Mouse (Mus musculus) c-Kit-positive CD71-negative TER-119-negative erythroid progenitor cells, embryonic 14.5 days (primary cell): Measurements from ENCODE around the gene Ttc33.

Experiments
- DNase-seq: peaks from one replicate; pipeline ENCODE4 v3.0.0-alpha.2; 2013; ENCODE audit warnings: low read depth

The Ttc33 gene

DNA sequence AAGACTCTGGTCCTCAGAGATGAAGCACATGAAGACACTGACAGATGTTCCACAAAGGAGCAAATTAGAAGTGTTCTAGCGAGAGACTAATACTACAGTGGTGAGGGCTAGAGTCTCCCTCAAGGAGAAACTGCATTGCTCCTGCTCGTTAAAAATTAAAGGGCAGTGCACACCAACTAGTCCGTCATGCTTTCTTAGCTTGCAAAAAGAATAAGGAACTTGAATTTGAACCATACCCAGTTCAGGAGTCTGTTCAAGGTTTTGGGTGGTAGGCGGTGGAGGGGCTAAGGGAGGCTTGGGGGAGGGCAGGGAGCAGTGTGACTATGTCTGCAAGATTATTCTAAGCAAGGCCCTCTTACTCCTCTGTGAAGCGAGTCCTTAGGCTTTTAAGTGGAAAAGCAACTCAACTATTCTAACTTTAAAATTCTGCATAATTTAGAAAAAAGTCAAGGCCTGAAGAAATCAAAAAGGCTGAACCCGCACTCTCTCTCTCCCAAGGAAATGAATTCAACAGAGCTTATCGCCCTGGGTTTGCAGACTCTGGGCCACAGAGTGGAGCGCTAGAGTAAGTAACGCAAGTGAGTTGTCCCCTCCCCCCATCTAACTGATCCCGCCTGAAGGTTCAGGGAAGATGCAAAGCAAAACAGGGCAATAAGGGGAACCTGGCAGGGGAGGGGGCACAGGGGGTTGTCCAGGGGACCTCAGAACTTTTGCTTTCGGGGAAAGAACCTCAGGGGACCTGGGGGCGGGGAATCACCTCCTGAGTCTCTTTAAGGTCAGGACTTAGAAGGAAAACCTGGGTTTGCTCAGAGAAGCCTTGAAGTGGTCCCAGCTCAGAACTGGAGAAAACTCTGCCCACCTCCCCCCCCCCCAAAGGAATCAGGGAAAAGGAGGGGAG is 56.2 kb downstream of the Ttc33 start:
- no peak for DNase-seq

DNA sequence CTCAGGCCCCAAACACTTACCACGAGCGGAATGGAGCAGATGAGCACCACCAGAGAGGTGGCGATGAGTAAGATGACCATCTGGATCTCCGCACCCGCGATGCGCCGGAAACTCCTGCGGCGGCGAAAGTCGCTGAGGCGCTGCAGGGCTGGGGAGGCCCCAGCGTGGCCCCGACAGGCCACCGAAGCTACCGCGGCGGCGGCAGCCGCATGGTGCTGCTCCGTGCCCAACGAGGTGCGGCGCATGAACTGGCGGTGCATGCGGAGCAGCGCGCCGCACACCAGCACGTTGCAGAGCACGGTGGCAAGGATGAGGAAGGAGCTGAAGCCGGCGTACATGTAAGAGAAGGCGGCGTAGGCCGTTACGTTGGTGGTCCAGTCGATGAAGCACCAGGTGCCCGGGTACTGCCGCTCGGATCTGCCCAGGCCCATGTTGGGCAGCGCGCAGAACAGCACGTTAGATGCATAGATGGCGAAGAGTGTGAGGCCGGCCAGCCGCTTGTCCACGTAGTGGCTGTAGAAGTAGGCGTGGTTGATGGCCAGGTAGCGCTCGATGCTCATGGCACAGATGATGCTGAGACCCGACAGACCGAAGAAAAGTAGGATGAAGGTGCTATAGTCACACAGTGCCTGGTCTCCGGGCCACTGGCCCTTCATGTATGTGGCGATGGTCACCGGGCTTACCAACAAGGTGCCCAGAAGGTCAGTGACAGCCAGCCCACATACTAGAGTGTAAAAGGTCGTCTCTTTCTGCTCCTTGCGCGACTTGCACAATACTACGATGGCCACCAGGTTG is 57.1 kb downstream of the Ttc33 start:
- DNase-seq, result no peak

DNA sequence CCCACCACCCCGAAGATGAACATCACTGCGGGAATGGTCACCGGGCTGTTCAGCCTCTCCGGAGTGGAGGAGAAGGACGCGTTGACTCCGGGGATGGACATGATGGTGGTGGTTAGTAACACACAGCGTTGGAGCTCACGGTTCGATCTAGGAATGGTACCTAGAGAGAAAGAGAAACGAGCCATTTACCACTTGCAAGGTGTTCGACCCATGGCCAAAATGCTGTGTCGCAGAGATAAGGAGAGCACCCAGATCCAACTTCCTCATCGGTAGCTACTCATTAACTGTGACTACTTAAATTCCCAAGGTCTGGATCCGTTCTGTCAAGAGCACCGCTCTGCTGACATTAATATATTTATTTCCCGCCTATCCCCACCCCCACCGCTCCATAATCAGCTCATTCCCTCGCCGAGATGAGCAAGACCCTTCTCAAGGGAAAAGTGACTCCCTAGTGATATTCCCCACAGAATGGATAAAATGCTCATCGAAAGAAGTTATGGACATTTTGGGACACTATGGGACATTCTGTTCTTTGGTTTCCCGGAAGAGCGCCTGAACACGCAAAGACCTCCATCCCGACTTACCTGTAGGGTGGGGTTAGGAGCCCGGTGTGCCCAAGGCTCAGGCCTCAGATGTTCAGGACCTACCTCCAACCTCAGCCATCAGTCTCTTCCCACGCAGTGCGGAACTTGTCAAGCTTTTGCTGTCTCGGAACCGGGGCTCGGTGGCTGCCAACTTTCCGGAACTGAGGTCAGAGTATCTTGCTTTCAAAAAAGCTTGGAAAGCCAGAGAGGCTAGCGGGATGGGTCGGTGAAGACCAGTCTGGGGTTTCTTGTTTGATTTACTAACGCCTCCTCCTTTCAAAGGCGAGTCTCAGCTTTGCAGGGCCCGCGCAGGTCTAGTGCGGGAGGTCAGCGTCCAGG is 58.0 kb downstream of the Ttc33 start:
- DNase-seq, result no peak

DNA sequence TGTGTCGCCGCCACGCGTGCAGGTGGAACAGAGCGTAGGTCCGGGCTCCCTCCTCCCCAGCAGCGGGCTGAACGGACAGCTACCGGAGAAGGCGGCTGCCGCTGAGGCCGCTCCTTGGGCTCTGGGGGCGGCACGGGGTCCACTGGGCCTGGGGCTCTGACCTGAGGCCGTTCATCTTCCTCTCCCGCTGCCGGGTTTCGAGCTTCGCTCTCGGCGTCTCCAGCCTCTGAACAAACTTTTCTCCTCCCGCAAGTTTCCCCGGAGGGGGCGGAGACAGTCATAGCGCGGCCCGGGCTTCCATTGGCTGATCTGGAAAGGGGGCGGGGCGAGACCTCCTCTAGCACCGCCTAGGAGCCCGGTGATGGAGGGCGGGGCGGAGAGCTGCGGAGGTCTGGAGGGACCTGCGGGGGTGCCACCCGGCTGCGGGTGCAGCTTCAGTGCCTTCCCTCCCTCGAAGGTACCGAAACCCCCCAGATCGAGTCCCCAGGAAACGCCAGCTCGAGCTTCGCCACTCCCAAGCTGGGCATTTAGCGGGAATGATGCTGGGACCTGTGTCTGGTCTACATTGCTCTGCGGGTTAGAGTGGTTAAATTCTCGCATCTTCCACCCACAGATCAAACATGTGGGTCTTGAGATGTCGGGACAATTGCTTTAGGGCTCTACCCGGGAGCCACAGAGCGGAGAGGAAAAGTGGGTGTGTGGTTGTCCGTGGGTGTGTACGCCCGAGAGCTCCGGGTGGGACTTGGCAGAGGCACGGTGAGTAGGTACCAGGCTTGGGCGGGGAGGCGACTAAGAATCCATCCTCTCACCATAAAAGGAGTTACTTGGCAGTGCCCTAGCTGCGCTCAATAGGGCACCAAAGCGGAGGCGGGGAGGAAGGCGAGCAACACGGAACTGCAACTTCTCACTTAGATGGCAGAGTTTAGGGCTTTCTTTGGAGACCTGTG is 58.9 kb downstream of the Ttc33 start, which contains the start of gene Ptger4:
Ptger4 (minus strand) TSS at position 229 of the 947 bp plus-strand sequence.
- DNase-seq, result peak; percentile 94

DNA sequence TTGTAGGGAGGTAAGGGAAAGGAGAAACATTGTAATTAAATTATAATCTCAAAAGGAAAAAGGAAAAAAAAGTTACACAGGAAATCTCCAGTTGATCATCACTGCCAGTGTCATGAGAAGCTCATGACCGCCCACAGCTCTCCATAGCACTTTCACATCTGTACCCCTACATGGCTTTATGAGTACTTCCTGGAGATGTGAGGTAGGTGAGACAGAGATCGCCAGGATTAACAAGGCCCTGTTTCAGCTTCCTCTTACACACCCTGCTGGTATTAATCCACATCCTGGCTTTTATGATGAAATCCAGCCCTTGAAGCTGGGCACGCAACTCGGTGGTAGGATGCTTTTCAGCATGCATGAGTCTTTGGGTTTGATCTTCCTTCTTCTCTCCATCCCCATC is 64.9 kb downstream of the Ttc33 start:
- DNase-seq, result no peak

DNA sequence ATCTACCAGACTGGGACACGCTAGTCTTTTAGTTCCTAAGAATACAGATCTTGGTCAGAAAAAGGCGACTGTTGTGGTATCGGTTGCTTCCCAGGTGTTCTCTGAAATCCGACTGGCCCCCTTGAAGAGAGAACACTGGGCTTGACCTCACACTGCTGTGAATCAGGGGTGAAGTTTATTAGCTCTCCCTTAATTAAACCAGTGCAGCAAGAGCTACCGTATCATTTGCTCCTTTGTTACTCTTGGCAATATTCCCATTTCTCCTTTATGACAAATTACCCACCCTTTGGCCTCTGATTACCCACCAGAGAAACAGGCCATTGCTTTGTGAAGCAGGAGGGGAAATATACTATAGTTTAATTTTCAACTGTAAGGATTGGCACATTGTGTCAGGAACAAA is 74.9 kb downstream of the Ttc33 start:
- no peak for DNase-seq

DNA sequence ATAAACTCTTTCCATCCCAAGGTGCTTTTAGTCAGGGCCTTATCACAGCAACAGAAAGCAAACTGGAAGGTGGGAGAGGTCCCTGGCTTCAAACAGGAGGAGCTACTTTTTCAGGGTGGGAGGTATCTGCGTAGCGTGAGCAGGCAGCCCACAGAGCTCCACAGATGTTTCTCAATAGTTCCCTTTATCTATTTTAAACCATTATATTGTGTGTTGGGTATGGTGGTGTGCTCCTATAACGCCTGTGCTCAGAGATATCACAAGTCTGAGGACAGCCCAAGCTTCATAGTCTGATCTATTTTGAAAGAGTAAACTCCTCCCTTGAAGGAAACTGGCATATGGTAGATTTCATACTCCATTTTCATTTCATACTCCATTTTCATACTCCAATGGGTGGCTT is 75.7 kb downstream of the Ttc33 start:
- DNase-seq, result no peak

DNA sequence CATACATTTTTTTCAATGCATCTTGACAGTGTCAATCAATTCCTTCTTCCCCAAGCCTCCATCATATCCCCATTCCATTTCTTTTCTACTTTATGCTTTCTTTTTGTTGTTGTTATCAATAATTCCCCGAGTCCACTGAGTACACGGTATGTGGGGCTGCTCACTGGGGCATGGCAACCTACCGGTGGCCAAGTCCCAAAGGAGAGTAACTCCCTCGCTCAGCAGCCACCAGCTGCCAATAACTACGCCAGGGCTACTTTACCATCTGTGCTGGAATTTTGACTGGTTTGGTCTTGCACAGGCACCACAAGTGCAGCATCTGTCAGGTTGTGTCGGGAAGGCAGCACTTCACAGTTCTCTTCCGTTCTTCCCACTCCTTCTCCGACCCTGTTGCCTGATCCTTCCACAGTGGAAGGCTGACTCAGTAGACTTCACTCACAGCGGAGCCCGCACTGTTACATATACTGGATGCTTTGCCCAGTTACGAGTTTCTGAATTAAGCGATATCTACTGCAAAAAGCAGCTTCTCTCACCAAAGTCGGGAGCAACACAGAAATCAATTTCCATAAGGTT is 76.9 kb downstream of the Ttc33 start:
- DNase-seq, result no peak

DNA sequence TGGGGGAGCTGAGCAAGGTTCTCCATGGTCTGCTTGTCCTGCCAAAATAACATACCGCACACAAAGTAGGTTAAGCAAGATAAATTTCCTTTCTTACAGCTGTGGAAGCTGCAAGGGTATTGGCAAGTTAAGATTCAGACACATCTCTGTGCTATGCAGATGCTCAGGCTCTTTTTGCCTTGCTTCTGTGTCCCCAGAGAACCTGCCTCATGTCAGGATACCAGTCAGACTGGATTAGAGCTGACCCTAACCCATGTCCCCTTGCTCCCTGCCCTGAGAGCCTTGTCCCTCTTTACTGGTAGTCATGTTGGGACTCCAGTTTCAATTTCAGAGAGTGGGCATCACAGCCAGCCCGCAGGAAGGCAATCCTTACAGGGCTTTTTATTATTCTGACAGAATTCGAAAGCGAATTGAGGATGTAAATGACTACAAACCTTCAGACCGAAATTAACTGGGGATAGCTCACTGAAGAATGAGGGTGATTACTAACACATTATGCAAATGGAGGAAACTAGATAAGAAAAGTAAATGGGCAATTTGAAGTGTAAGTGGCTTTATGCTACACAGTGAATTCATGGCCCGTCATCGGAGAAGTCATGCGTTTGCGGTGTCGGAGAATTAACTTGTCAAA is 77.7 kb downstream of the Ttc33 start:
- no peak for DNase-seq

DNA sequence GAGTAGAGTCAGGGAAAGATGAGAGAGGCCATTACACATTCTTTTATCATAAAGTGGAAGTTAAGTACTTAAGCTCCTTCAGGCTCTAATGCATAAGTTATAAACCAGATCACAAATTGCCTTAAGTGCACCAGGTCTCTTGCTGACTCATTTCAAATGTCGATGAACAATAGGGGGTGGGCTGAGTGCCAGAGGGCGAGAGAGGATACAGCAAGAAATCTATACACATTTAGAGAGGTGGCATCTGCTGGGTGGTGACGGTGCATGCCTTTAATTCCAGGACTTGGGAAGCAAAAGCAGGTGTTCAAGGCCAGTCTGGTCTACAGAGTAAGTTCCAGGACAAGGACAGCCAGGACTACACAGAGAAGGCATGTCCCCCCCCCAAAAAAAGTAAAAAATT is 80.8 kb downstream of the Ttc33 start:
- no peak for DNase-seq
